Mouse (Mus musculus) neural tube, embryonic 13.5 days (tissue): ENCODE results near the gene Dera. TPM values are rescaled to one million over a fixed set of nuclear protein-coding genes. Genes with fewer than 3 reads are reported as not detected.

Source experiments
- ATAC-seq: fragments of 200-750 bp; cut with Nextera tagmentation; 2 replicates; pipeline ENCODE4 v1.8.0; 2017; ENCODE audit warnings: low read depth, mild to moderate bottlenecking, moderate TSS enrichment, moderate library complexity
- H3K27ac ChIP-seq: fragments of 300-500 bp; sonication (generic); replicated peaks from 2 replicates; pipeline ENCODE4 v1.5.1; 2015; ENCODE audit warnings: moderate library complexity, mild to moderate bottlenecking, inconsistent platforms
- H3K27me3 ChIP-seq: fragments of 300-500 bp; sonication (generic); 2 replicates; pipeline ENCODE4 v1.6.1; 2015; ENCODE audit warnings: mild to moderate bottlenecking, inconsistent platforms
- H3K36me3 ChIP-seq: fragments of 300-500 bp; sonication (generic); 2 replicates; pipeline ENCODE4 v1.6.1; 2015; ENCODE audit warnings: mild to moderate bottlenecking, inconsistent platforms
- H3K4me1 ChIP-seq: fragments of 300-500 bp; sonication (generic); replicated peaks from 2 replicates; pipeline ENCODE4 v1.6.1; 2015; ENCODE audit warnings: inconsistent platforms
- H3K4me2 ChIP-seq: fragments of 300-500 bp; sonication (generic); 2 replicates; pipeline ENCODE4 v1.6.1; 2015; ENCODE audit warnings: inconsistent platforms, mild to moderate bottlenecking, moderate library complexity
- H3K4me3 ChIP-seq: fragments of 300-500 bp; sonication (generic); 2 replicates; pipeline ENCODE4 v1.5.1; 2015; ENCODE audit warnings: mild to moderate bottlenecking, inconsistent platforms
- H3K9ac ChIP-seq: fragments of 300-500 bp; sonication (generic); 2 replicates; pipeline ENCODE4 v1.6.1; 2015; ENCODE audit warnings: moderate library complexity, mild to moderate bottlenecking, inconsistent platforms
- H3K9me3 ChIP-seq: fragments of 300-500 bp; sonication (generic); 2 replicates; pipeline ENCODE4 v1.6.1; 2016; ENCODE audit warnings: inconsistent platforms
- WGBS: fragments of 180-500 bp; shearing (Covaris S2); methylation state at CpG from one replicate; pipeline ENCODE4 v1.1.7; 2015; 5-methylcytosine and 5-hydroxymethylcytosine counted together
- polyA plus RNA-seq: library from polyadenylated mRNA; unstranded; fragments of >200 nt; fragmentation: Nextera tagmentation; extraction: Ambion mirVana; gene quantifications from 2 replicates; pipeline ENCODE4 v1.2.1, GENCODE M21; 2015

Dera gene
- polyA plus RNA-seq, 1 experiment from 2014 or later: 17.3 TPM

DNA sequence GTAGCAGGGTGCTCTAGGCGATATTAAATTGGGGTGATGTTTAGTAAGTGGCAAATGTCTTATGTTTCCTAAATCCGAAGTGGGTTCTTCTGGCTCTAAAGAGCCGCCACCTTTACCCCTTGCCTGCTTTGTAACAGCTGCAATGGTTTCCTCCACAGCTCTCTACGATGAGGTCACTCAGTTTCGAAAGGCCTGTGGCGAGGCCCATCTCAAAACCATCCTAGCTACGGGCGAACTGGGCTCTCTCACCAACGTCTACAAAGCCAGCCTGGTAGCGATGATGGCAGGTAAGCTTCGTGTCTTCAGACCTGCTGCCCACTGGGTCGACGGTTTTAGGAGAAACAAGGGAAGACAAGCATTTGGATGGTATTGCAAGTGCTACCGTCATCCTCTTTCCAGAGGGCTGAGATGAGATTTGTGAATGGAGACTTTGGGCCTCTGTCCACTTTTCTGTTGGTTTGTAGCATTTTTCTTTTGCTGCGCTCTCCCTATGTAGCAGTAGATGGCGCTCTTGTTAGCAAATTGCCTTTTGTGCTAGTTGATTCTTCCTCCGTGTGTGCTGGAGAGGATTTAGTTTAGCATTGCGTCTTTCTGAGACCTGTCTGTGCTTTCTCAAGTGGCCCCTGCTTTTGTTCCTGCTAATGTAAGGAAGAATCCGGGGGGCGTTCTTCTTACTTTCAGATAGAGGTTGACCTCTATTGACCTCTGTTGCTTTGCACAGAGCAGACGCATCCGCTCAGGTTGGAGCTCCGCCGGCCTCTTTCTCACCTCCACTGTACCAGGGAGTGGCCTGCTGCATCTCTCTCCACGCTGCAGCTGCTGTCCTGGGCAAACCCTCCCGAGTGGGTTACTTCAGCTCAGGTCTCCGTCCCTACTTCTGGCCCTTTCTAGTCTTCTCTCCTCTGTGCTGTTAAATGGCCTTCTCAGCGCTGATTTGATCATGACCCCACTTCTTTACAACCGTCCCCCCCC, 42.5 kb downstream of the Dera start:
- peaks cover 11% of the 10 kb centered on the region for H3K9me3 ChIP-seq
- WGBS: 76% methylated on average over 29 of the region's 29 CpGs
- peaks cover 10% of the 10 kb centered on the region for H3K36me3 ChIP-seq
- no peaks in the 10 kb centered on the region for H3K27me3 ChIP-seq
- H3K27ac ChIP-seq: no peak overlapping the region
- ATAC-seq: peak; percentile 54; the same call in 1 of the 2 replicates
- no peaks in the 10 kb centered on the region for H3K4me1 ChIP-seq
- no peak overlapping the region for H3K4me2 ChIP-seq
- H3K9ac ChIP-seq: no peak overlapping the region
- H3K4me3 ChIP-seq: no peak overlapping the region

DNA sequence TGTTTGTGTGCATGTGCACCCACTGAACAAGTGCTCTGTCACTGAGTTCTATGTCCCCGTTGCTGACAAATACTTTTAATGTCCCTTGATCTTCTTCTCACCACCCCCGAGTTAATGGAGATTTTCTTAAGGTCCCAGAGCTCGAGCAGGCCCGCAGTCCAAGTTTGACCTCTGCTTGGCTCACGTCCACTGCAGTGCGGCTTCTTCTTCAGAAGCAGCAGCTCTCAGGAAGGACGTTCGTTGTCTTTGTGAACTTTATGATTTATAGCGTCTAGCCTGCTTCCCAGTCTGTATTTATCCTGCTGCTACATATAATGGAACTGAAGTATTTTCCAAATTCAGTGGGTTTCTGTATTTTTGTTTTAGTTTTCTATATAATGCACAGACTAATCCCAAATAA, 44.9 kb downstream of the Dera start:
- H3K27ac ChIP-seq: no peak overlapping the region
- WGBS: 89% methylated on average over 9 of the region's 9 CpGs

DNA sequence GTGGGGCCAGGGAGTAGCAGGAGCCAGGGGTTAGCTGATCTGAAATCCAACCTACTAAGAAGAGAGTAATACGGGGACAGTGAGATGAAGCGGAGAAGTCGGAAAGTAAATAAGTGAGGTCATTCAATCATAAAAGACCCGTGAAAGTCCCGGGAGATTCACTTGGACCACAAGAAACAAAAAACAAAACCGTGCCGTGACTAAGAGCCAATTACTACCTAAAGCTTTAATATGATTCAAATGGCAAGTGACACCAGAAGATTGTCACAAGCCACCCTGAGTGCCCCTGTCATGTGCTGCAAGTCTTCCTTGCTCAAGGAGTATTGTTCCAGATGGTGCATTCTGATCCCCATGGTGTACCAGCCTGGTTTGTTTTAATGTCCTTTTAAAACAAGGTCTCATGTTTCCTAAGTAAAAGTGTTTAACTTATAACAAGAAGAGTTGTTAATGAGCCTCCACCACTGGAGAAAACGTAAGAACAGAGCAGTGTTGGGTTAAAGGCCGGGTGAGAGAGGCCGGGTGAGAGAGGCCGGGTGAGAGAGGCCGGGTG, 49.2 kb downstream of the Dera start:
- H3K9me3 ChIP-seq: peaks cover 11% of the 10 kb centered on the region
- H3K4me3 ChIP-seq: no peak overlapping the region
- no peaks in the 10 kb centered on the region for H3K27me3 ChIP-seq
- peaks cover 10% of the 10 kb centered on the region for H3K36me3 ChIP-seq
- no peak for ATAC-seq
- no peak overlapping the region for H3K27ac ChIP-seq
- no peaks in the 10 kb centered on the region for H3K4me1 ChIP-seq
- H3K9ac ChIP-seq: no peak overlapping the region
- WGBS: 78% methylated on average over 12 of the region's 12 CpGs
- no peak overlapping the region for H3K4me2 ChIP-seq

More for the DNA sequence above, 44.9 kb downstream of the Dera start:
- Histone ChIP-seq H3K9ac (no peak overlapping the region), H3K36me3 (peaks cover 10% of the 10 kb centered on the region), H3K4me3 (no peak overlapping the region), H3K27me3 (no peaks in the 10 kb centered on the region), H3K9me3 (peaks cover 11% of the 10 kb centered on the region), H3K4me2 (no peak overlapping the region), H3K4me1 (no peaks in the 10 kb centered on the region)
- ATAC-seq: no peak

DNA sequence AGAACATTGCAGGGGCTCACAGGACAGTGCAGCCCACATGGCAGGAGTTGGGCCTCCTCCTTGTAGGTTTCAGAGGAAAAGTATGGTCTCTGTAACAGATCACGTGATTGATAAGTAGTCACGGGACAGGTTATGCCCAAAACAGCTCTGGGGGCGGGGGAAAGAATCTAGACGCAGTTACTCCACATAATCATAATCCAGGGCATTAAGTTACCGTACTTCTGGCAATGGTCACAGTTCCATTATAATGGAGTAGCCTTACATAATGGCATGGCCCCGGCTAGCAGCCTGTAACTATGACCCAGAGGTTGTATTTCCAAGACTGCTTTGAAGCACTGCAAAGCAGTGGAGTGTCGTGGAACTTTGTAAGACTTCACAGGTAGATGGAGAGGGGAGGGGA, 49.8 kb downstream of the Dera start:
- no peak for ATAC-seq
- no peaks in the 10 kb centered on the region for H3K4me1 ChIP-seq
- no peaks in the 10 kb centered on the region for H3K27me3 ChIP-seq
- peaks cover 8% of the 10 kb centered on the region for H3K36me3 ChIP-seq
- no peak overlapping the region for H3K9ac ChIP-seq
- H3K27ac ChIP-seq: no peak overlapping the region
- H3K4me2 ChIP-seq: no peak overlapping the region
- 83% methylated on average over 7 of the region's 7 CpGs for WGBS
- peaks cover 11% of the 10 kb centered on the region for H3K9me3 ChIP-seq
- no peak overlapping the region for H3K4me3 ChIP-seq

DNA sequence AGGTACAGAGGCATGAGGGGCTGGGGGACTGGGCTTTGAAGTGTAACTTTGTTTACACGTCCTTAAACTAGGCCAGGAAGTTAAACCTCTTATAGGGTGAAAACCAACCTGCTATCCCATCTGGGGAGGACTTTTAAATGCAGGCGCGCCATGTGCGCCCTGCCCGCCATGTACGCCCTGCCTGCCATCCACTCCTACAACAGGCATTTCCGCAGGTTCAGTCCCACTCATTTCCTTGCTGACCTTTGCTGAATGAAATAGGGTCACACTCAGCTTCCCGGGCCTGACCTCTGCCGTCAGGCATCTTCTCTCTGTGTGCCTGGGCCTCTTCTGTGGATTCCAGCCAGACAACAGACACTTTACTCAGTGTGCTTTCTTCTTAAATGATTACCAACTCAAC, 50.3 kb downstream of the Dera start:
- H3K36me3 ChIP-seq: peaks cover 6% of the 10 kb centered on the region
- no peak overlapping the region for H3K4me2 ChIP-seq
- WGBS: 71% methylated on average over 9 of the region's 9 CpGs
- peaks cover 11% of the 10 kb centered on the region for H3K9me3 ChIP-seq
- no peaks in the 10 kb centered on the region for H3K4me1 ChIP-seq
- H3K9ac ChIP-seq: no peak overlapping the region
- no peak overlapping the region for H3K4me3 ChIP-seq
- H3K27ac ChIP-seq: no peak overlapping the region
- no peaks in the 10 kb centered on the region for H3K27me3 ChIP-seq
- no peak for ATAC-seq

DNA sequence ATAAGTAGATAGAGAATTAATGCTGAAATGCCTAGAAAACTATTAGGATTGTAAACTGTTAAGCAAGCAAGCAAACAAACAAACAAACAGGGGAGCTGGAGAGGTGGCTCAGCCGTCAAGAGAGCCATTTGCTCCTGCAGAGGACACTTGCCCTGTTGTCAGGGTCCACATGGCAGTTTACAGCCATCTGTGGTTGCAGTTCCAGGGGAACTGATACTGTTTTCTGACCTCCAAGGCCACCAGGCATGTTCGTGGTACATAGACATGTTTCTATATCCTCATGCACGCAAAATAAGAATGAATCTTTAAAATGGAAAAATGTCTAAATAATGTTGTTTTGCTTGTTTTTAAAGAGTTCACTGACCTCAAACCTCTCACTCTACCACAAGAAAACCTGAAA, 52.0 kb downstream of the Dera start:
- Histone ChIP-seq H3K4me2 (no peak overlapping the region), H3K9me3 (no peaks in the 10 kb centered on the region), H3K4me1 (no peaks in the 10 kb centered on the region), H3K36me3 (no peaks in the 10 kb centered on the region), H3K9ac (no peak overlapping the region), H3K4me3 (no peak overlapping the region), H3K27ac (no peak overlapping the region), H3K27me3 (no peaks in the 10 kb centered on the region)
- WGBS: 81% methylated on average over 3 of the region's 3 CpGs
- no peak for ATAC-seq

DNA sequence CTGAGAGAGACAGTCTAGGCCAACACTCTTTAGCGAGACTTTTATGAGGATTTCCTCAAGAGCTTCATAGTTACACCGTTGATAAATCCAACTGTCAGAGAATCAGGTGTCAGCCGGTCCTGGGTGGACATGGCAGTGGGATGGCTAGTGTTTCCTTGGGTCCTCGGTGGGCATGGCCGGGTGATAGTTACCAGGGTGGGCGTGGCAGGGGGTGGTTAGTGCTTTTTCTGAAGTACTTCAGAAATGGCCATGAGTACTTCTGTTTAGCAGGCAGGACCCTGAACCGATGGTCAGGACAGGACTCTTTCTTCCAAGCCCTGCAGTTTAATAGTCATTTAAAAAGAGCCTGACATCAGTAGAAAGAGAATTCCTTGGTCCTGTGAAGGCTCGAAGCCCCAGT, 52.5 kb downstream of the Dera start:
- no peak overlapping the region for H3K4me2 ChIP-seq
- no peak overlapping the region for H3K27ac ChIP-seq
- no peaks in the 10 kb centered on the region for H3K9me3 ChIP-seq
- H3K36me3 ChIP-seq: no peaks in the 10 kb centered on the region
- no peaks in the 10 kb centered on the region for H3K4me1 ChIP-seq
- H3K27me3 ChIP-seq: no peaks in the 10 kb centered on the region
- no peak for ATAC-seq
- no peak overlapping the region for H3K4me3 ChIP-seq
- no peak overlapping the region for H3K9ac ChIP-seq
- WGBS: 89% methylated on average over 8 of the region's 8 CpGs

DNA sequence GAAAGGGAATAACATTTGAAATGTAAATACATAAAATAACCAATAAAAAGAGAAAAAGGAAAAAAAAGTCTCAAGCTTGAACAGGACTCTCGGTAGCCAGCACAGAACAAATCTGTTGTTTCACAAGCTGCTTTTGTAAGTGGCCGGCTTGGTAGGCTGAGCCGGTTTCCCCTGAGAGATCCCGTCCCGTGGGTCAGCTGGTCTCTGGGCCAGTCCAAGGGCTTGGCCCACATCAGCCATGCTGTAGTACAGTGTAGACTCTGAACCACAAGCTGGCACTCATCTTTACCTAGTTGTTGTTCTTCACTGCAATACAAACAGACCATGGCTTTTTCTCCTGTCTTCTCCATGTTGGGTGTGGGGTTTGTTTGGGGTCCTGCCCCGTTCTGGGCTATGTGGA, 53.0 kb downstream of the Dera start:
- 91% methylated on average over 6 of the region's 6 CpGs for WGBS
- Histone ChIP-seq H3K36me3 (no peaks in the 10 kb centered on the region), H3K27me3 (no peaks in the 10 kb centered on the region), H3K4me1 (no peaks in the 10 kb centered on the region), H3K9me3 (no peaks in the 10 kb centered on the region), H3K9ac (no peak overlapping the region), H3K4me2 (no peak overlapping the region), H3K27ac (no peak overlapping the region), H3K4me3 (no peak overlapping the region)
- ATAC-seq: no peak

DNA sequence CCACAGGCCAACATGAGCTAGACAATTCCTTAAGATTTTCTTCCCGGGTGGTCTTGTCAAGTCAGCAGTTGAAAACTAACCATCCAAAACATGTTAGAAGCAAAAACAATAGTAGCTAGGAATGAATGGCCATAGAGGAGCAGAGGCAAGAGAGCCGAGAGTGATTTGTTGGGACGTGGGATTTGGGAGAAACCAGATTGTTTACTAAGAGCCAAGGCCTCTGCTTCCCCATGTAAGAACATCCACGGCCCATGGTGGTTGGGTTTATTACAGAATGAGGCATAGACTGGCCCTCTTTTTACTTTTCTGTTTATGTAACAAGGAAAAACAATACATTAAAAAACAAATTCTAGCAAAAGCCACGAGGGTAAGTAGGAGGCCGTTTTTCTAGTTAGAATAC, 54.4 kb downstream of the Dera start:
- 84% methylated on average over 6 of the region's 6 CpGs for WGBS
- no peak for ATAC-seq

DNA sequence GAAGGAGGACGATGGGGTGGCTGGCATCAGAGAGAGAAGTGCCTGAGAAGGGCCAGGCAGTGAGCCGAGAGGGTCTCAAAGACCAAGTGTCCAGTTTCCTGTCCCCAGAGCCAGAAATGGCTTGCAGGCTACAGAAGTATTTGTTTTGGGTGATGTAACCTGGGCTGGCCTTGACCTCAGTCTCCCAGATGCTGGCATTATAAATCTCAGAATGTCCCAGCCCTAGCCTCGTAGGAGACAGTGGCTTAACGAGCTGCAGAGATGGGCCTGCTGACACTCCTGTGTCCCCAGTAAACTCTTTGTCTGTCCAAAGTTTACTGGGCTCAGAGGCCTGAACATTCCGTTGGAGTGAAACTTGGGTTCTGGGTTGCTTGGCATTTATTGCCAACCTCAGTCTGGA, 55.8 kb downstream of the Dera start:
- H3K9ac ChIP-seq: no peak overlapping the region
- no peak overlapping the region for H3K27ac ChIP-seq

More for the DNA sequence above, 54.4 kb downstream of the Dera start:
- Histone ChIP-seq H3K4me3 (no peak overlapping the region), H3K4me1 (no peaks in the 10 kb centered on the region), H3K36me3 (no peaks in the 10 kb centered on the region), H3K4me2 (no peak overlapping the region), H3K9me3 (no peaks in the 10 kb centered on the region), H3K9ac (no peak overlapping the region), H3K27ac (no peak overlapping the region), H3K27me3 (no peaks in the 10 kb centered on the region)

DNA sequence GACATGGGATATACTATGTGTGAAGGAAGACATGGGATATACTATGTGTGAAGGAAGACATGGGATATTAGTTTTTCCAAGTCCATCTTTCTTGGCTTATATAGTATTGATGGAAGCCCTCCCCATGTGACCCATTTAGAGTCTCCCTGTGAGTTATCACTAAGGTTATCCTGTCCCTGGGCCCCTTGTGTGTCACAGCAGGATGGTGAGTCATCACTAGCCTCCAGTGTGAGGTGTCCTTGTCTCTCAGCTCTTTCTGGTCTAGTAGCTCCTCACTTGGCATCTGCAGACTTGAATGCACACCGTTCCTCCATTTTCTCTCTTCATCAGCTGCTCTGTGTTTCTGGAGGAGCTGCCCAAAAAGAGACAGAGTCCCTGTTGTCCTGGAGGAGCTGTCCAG, 59.7 kb downstream of the Dera start:
- Histone ChIP-seq H3K4me1 (no peaks in the 10 kb centered on the region), H3K27ac (no peak overlapping the region), H3K36me3 (no peaks in the 10 kb centered on the region), H3K9me3 (no peaks in the 10 kb centered on the region), H3K27me3 (no peaks in the 10 kb centered on the region), H3K4me3 (no peak overlapping the region), H3K9ac (no peak overlapping the region), H3K4me2 (no peak overlapping the region)
- ATAC-seq: no peak
- WGBS: 93% methylated on average over 1 of the region's 1 CpGs

More for the DNA sequence above, 55.8 kb downstream of the Dera start:
- no peaks in the 10 kb centered on the region for H3K36me3 ChIP-seq
- no peaks in the 10 kb centered on the region for H3K9me3 ChIP-seq
- no peaks in the 10 kb centered on the region for H3K27me3 ChIP-seq
- 55% methylated on average over 5 of the region's 5 CpGs for WGBS
- no peak overlapping the region for H3K4me3 ChIP-seq
- no peak for ATAC-seq
- H3K4me2 ChIP-seq: no peak overlapping the region
- H3K4me1 ChIP-seq: no peaks in the 10 kb centered on the region

DNA sequence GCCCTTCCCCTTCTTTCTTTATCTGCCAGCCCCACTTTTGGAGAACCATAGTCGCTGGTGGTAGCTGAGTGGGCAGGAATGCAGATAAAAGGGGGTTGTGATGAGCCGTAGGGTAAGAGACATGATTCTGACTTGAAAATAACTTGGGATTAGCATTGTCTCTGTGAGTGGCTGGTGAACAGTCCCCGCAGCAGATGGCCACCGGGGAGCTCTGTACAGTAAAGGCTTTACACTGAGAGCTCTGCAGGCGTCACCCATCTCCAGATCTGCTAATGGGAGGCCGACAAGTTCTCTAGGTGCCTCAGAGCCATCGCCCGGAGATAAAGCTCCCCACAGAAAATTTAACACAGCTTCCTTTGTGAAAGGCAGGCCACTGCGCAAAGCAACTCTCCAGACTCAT, 62.2 kb downstream of the Dera start:
- H3K27me3 ChIP-seq: no peaks in the 10 kb centered on the region
- no peak for ATAC-seq
- WGBS: 71% methylated on average over 9 of the region's 9 CpGs
- H3K4me1 ChIP-seq: no peaks in the 10 kb centered on the region
- no peak overlapping the region for H3K4me2 ChIP-seq
- H3K36me3 ChIP-seq: no peaks in the 10 kb centered on the region
- no peak overlapping the region for H3K9ac ChIP-seq
- H3K9me3 ChIP-seq: no peaks in the 10 kb centered on the region
- H3K27ac ChIP-seq: no peak overlapping the region
- no peak overlapping the region for H3K4me3 ChIP-seq
